10 mouse cellular contexts compared by ENCODE assay signal in genomic region chr1:171277736-171278135, GRCm38 (mm10).
"Had no signal": no experiment of that assay in that cellular context is flagged by ENCODE, and none has a peak within 500 bp of the region (broad histone marks: within the 10 kb centered on the region; RNA-seq: fewer than 3 reads in every experiment).

No protein-coding gene starts in this region.

- H3K9me3 ChIP-seq: limb, embryonic 13.5 days; midbrain, embryonic 13.5 days; neural tube, embryonic 15.5 days had no signal

- H3K27me3 ChIP-seq: limb, embryonic 13.5 days; midbrain, embryonic 13.5 days; neural tube, embryonic 15.5 days had no signal

- ATAC-seq: midbrain, embryonic 13.5 days had no signal

- H3K4me3 ChIP-seq: limb, embryonic 13.5 days; midbrain, embryonic 13.5 days; neural tube, embryonic 15.5 days had no signal

- DNase-seq: kidney, adult 18-20 months; kidney, postnatal 14 days; layer of hippocampus, adult 9-11 months; layer of hippocampus, postnatal 36 days; right cerebral cortex, adult 18-20 months; thymus, postnatal 4 days had no signal

- H3K27ac ChIP-seq: limb, embryonic 13.5 days; midbrain, embryonic 13.5 days; neural tube, embryonic 15.5 days; stomach, postnatal 0 days had no signal

- H3K4me2 ChIP-seq: limb, embryonic 13.5 days; midbrain, embryonic 13.5 days; neural tube, embryonic 15.5 days had no signal

- H3K9ac ChIP-seq: limb, embryonic 13.5 days; midbrain, embryonic 13.5 days; neural tube, embryonic 15.5 days had no signal
